Mouse (Mus musculus) kidney, postnatal 25 days (tissue): ENCODE results near the gene Cacnb4.
A peak's percentile ranks its signal among the peaks of the same experiment; 100 is the strongest.

Source experiments
- DNase-seq, 2 experiments: peaks; one replicate each; pipeline ENCODE4 v3.0.0; 2021; ENCODE audit warnings: mixed read lengths in 2 of 2

Cacnb4 gene

GRCm38 (mm10) chr2:52518740-52519139, 157.9 kb downstream of the Cacnb4 start:
- DNase-seq = no peak

- no peak for DNase-seq
Observed at GRCm38 (mm10) chr2:52516534-52516933, 160.1 kb downstream of the Cacnb4 start.

DNA sequence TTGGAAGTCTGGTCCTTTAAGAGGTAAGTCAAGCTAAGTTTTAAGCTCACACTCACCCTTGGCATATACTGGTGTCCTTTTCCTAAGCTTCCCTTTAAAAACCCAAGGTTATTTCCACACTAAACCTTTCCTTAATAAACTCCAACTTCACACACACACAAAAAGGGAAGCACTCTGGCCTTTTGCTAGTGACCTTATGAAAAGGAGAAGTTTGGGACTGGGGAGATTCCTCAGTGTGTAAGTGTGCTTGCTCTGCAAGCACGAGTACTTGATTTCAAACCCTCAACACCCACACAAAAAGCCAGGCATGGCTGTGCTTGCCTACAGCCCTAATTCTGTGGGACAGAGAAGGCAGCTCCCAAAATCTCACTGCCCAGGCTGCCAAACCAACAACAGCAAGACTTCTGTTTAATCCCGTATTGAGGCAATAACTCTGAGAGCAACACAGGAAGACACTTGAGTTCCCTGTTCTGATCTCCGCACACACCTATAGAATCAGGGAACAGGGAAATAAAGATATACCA, 163.7 kb downstream of the Cacnb4 start:
- no peak for DNase-seq

DNA sequence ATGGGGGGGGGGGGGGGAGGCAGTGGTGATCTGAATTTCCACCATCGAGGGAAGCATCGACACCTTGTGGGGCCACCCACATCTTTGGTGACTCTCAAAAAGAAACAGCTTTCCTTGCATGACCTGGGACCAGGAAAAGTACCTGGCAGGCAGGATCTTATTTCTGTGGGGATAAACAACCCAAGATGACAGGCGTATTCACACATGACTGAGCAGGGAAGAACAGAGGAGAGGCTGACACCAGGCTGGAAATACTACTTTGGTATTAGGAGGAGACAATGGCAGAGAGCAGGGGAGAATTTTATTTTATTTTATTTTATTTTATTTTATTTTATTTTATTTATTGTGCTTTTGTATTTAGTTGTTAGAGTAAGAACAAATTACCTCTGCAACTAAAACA, 164.4 kb downstream of the Cacnb4 start:
- DNase-seq = no peak

DNA sequence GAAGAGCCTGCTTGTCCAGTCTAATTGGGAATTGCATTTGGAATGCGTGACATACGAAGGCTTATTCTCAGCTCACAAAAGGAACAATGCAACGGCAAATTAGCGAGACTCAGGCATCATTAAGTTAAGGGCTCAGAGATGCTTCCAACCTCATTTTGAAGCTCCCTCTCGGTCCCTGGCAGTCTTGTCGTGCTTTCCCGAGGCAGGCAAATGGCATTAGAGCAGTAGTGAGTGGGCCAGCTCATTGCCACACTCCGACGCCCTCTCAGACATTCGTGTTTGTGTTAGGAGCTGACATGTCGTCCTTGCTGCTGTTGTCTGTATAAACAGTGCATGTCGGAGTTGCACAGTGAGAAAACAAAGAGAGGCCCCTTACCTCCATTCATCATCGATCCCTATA, 164.8 kb downstream of the Cacnb4 start:
- no peak for DNase-seq

GRCm38 (mm10) chr2:52509779-52510500, 166.7 kb downstream of the Cacnb4 start:
- no peak for DNase-seq

GRCm38 (mm10) chr2:52505164-52505563, 171.5 kb downstream of the Cacnb4 start:
- DNase-seq = no peak

- no peak for DNase-seq
Observed at GRCm38 (mm10) chr2:52504762-52505161, 171.9 kb downstream of the Cacnb4 start.

- DNase-seq = no peak
Observed at GRCm38 (mm10) chr2:52499849-52500262, 176.8 kb downstream of the Cacnb4 start.

GRCm38 (mm10) chr2:52499101-52499537, 177.5 kb downstream of the Cacnb4 start:
- no peak for DNase-seq

DNA sequence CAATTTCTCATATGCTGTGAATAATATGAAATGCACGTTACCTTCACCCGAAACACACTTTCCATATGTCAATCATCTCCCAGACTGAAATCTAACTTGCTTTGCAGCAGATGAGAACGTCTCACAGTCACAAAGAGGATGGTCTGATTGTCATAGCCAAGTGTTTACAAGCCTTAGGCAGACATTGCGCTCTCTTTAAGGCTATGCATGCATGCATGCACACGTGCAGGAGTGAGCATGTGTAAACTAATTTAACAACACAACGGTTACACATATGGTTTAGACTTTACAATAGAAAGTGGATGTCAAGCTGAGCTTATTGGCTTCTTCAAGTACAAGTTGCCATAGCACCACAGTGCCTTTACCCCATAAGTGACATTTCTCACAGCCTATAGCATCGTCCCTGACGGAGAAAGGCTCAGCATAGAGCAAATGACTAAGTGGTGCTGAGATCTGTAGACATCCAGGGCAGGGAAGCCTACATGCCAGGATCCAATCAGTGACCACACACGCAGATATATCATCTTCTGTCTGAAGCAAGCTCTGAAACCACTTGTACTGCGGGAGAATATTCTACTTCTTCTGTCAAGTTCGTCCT, 181.4 kb downstream of the Cacnb4 start:
- DNase-seq = no peak

GRCm38 (mm10) chr2:52494274-52494673, 182.4 kb downstream of the Cacnb4 start:
- DNase-seq = no peak

DNA sequence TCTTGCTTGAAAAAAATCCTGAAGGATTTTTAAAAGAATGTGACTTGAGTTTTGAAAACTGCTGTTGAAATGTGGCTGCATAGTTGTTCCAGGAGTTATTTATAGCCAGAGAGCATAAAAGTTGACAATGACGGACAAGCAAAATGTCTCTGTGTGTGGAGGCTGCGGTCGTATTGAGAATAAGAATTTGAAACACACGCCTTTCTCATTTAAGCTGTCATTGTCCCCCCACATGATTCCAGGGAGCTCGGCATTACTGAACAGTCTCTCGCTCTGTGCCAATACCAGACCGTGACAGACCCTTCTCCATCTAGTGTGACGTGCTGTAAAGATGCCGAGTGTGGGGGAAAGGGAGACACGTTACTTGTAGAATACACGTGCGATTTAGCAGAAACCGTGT, 183.8 kb downstream of the Cacnb4 start:
- no peak for DNase-seq

DNA sequence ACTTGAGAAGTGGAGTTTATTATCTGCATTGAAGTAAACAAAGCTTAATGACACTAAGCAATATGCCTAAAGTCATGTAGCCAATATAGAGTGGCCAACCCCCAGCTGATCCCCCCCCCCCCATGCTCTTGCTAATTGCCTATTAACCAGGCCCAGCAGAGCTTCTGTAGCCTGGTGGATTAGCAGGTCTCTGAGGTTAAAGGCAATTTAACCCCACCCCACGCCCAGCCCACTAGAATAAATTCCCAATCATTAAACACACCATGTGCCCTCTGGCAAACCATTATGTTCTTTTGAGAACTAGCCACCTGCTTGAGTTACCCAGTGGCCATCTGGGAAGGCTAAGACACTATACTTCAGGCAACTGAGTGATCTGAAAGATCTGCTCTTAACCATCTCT, 186.8 kb downstream of the Cacnb4 start:
- DNase-seq = no peak

GRCm38 (mm10) chr2:52483496-52483895, 193.1 kb downstream of the Cacnb4 start:
- DNase-seq = peak; percentile 17 to 43

- DNase-seq = no peak
Observed at GRCm38 (mm10) chr2:52480476-52480875, 196.2 kb downstream of the Cacnb4 start.

DNA sequence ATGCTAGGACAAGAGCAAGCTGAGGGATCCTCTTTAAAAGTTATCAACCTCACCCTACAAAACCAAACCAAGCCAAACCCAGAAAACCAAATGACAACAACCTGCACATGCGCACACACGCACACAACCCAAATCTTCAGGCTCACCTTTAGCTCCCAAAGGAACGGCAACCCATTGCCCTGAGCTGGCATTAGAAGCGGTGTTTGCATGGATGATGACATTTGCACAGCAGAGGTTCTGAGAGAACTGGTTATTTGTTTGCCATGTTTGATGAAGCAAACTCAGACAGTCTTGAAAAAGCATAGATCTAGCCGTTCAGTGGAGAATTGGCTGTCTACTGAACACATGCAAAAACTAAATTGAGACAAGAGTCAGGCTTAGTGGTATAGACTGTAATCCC, 198.1 kb downstream of the Cacnb4 start:
- DNase-seq = no peak

DNA sequence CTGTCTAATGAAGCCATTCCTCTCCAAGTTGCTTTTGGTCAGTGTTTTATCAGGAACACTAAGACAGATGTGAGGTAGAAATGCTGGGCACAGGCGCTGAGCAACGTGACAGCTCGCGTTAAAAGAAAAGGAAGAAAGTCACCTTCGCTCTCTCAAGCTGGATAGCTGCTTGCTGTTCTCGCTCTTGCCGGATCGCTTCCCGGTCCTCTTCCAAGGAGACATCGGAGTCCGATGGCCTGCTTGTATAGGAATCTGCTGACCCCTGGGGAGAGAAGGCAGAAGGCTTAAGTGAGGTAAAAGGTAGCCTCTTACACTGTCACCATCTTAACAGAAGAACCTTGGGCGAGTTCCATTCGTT, 199.1 kb downstream of the Cacnb4 start:
- no peak for DNase-seq

GRCm38 (mm10) chr2:52476801-52477549, 199.7 kb downstream of the Cacnb4 start:
- DNase-seq = no peak

GRCm38 (mm10) chr2:52475854-52476253, 200.8 kb downstream of the Cacnb4 start:
- DNase-seq = no peak

GRCm38 (mm10) chr2:52474570-52474969, 202.1 kb downstream of the Cacnb4 start:
- no peak for DNase-seq

DNA sequence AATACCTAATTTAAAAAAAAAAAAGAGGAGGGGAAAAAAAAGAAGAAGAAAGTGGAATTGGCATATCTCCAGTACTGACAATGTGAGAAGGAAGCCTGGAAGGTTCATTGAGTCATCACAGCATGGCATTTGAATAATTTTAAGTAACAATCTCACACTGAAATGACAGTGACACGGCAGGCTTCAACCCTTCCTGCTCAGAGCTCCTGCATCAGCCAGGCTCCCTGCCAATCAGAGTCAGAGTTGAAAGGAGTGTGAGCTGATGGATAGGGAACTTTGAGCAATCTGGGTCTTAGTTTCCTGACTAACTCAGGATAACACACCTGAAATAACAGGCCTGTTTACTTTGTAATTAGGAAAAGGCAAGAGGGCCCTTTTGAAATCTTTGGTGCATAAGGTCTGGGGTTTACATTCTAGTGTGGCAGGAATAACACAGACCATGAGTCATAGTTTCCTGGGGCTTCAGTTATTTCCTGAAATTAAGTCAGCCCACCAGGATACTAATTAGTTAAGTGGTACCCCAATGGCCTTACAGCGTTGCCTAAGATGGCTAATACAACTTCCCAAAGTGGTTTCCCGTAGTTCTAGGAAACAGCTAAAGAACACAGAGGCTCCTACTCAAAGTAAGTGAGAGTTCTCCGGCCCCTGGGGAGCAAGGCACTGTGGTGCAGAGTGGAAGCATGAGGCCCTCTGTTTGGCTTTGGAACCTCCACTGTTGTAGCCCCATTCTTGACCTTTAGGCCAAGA, 204.9 kb downstream of the Cacnb4 start:
- DNase-seq = no peak

GRCm38 (mm10) chr2:52470044-52470560, 206.5 kb downstream of the Cacnb4 start:
- no peak for DNase-seq
